In the genomic region with DNA sequence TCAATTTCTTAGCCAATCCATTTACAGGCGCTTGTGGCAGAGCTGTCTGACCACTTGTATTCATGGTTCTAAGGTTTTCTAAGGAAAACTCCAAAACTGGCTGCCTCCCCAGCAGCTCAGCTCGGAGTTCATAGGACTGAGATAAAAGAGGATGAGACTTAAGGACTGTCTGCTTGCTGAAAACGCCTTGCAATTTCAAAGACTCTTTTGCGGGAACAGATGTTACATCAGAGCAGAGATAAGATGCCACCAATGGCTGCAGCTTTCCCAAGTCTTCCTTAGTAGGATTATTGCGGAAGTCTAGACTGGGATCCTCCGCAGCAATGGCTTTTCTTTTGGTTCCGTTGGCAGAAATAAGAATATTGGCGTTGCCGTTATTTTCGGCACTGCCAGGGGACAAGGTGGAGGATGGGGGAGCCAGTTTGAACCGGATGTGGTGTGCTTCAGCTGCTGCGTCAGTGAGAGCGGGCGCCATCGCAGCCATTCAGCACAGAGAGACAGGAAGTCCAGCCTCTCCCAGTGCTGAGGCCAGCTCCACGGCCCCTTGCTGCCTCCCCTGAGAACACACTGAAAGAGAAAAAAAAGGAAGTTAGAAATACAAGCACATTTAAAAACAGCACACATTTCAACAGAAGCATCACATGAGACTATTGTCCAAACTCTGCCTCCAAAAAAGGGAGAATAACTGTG, we compare ENCODE assay signal across 10 mouse cellular contexts. TPM values are rescaled to one million over a fixed set of nuclear protein-coding genes. Genes with fewer than 3 reads are reported as not detected.
DNase-seq lines count a peak whose midpoint lies in the region; ATAC-seq and TF ChIP-seq lines count a peak whose summit lies in the region.
"Had no signal": no experiment of that assay in that cellular context is flagged by ENCODE, and none has a peak within 500 bp of the region (broad histone marks: within the 10 kb centered on the region; RNA-seq: fewer than 3 reads in every experiment).

No protein-coding gene starts in this region.

- peak overlapping the region; percentile 4; the same call in 1 of the 2 replicates for H3K27ac ChIP-seq in hindbrain, embryonic 13.5 days
- no peak overlapping the region for H3K27ac ChIP-seq in hindbrain, postnatal 0 days
- peak overlapping the region; percentile 52; the same call in 1 of the 2 replicates for H3K27ac ChIP-seq in heart, postnatal 0 days (ENCODE audit: low read depth)
- peak overlapping the region; percentile 90 for H3K27ac ChIP-seq in liver, postnatal 0 days (ENCODE audit: low read depth)
- H3K27ac ChIP-seq in neural tube, embryonic 15.5 days (replicated peaks) = no peak overlapping the region
- H3K27ac ChIP-seq: lung, embryonic 15.5 days had no signal

- TF ChIP-seq CTCF in hindbrain, postnatal 0 days (IDR thresholded peaks at IDR 0.05; ENCODE audit: low read depth) = no peak
- no peak for TF ChIP-seq CTCF in heart, postnatal 0 days (IDR thresholded peaks at IDR 0.05; ENCODE audit: low read depth)
- TF ChIP-seq CTCF in liver, postnatal 0 days (IDR thresholded peaks at IDR 0.05; ENCODE audit: low read depth) = no peak

- H3K9ac ChIP-seq in hindbrain, embryonic 13.5 days = no peak overlapping the region
- no peak overlapping the region for H3K9ac ChIP-seq in hindbrain, postnatal 0 days (replicated peaks; ENCODE audit: low read length)
- no peak overlapping the region for H3K9ac ChIP-seq in heart, postnatal 0 days (replicated peaks; ENCODE audit: low read depth, low read length)
- H3K9ac ChIP-seq in liver, postnatal 0 days (replicated peaks) = peak overlapping the region; percentile 34; the same call in 1 of the 2 replicates
- no peak overlapping the region for H3K9ac ChIP-seq in neural tube, embryonic 15.5 days (replicated peaks)
- H3K9ac ChIP-seq: lung, embryonic 15.5 days had no signal

- WGBS in hindbrain, embryonic 13.5 days = 90% methylated on average over 16 of the region's 16 CpGs
- WGBS in hindbrain, postnatal 0 days = 84% methylated on average over 16 of the region's 16 CpGs
- 75% methylated on average over 16 of the region's 16 CpGs for WGBS in heart, postnatal 0 days
- WGBS in liver, postnatal 0 days (ENCODE audit: insufficient replicate concordance) = 29% methylated on average over 16 of the region's 16 CpGs
- WGBS in neural tube, embryonic 15.5 days = 89% methylated on average over 16 of the region's 16 CpGs

- H3K4me1 ChIP-seq in hindbrain, embryonic 13.5 days (replicated peaks) = no peaks in the 10 kb centered on the region
- H3K4me1 ChIP-seq in hindbrain, postnatal 0 days (ENCODE audit: insufficient read depth, low read length) = no peaks in the 10 kb centered on the region
- peaks cover 4% of the 10 kb centered on the region; the same call in 1 of the 2 replicates for H3K4me1 ChIP-seq in heart, postnatal 0 days (ENCODE audit: control insufficient read depth, insufficient read depth)
- H3K4me1 ChIP-seq in liver, postnatal 0 days (ENCODE audit: insufficient read depth) = peaks cover 12% of the 10 kb centered on the region
- H3K4me1 ChIP-seq in neural tube, embryonic 15.5 days = peaks cover 9% of the 10 kb centered on the region; the same call in 1 of the 2 replicates
- H3K4me1 ChIP-seq: lung, embryonic 15.5 days had no signal

- no peak overlapping the region for H3K4me3 ChIP-seq in hindbrain, embryonic 13.5 days
- no peak overlapping the region for H3K4me3 ChIP-seq in hindbrain, postnatal 0 days (ENCODE audit: low read length)
- no peak overlapping the region; the same call in 1 of the 2 replicates for H3K4me3 ChIP-seq in heart, postnatal 0 days (ENCODE audit: low read depth, low read length)
- H3K4me3 ChIP-seq in liver, postnatal 0 days (ENCODE audit: low read depth, low read length) = peak overlapping the region; percentile 33
- H3K4me3 ChIP-seq in neural tube, embryonic 15.5 days (replicated peaks) = no peak overlapping the region
- H3K4me3 ChIP-seq: lung, embryonic 15.5 days had no signal

- H3K27me3 ChIP-seq in hindbrain, embryonic 13.5 days = no peaks in the 10 kb centered on the region
- H3K27me3 ChIP-seq in hindbrain, postnatal 0 days (ENCODE audit: insufficient read depth, low read length) = no peaks in the 10 kb centered on the region
- H3K27me3 ChIP-seq in heart, postnatal 0 days (ENCODE audit: control insufficient read depth, insufficient read depth, low read length) = no peaks in the 10 kb centered on the region
- H3K27me3 ChIP-seq in liver, postnatal 0 days (ENCODE audit: insufficient read depth, low read length) = no peaks in the 10 kb centered on the region
- H3K27me3 ChIP-seq in neural tube, embryonic 15.5 days (replicated peaks) = no peaks in the 10 kb centered on the region
- H3K27me3 ChIP-seq: lung, embryonic 15.5 days; Patski had no signal

- ATAC-seq in hindbrain, embryonic 13.5 days (ENCODE audit: low FRiP score) = no peak
- no peak for ATAC-seq in hindbrain, postnatal 0 days
- ATAC-seq in heart, postnatal 0 days (ENCODE audit: insufficient read depth, low read depth) = no peak
- peak; percentile 95 for ATAC-seq in liver, postnatal 0 days
- ATAC-seq in neural tube, embryonic 15.5 days (ENCODE audit: low FRiP score) = no peak
- ATAC-seq: Patski had no signal

- DNase-seq in hindbrain, postnatal 0 days (ENCODE audit: low spot score) = no peak
- peak; percentile 81 for DNase-seq in ZHBTc4 (ENCODE audit: low read depth, low spot score)
- DNase-seq in heart, postnatal 0 days (ENCODE audit: low spot score) = no peak
- peak; percentile 78 for DNase-seq in liver, postnatal 0 days
- DNase-seq in spleen, postnatal 14 days (ENCODE audit: low spot score in 2 of 2) = peak; percentile 52 to 63
- no peak for DNase-seq in cerebellum, adult 18-20 months

- no peak overlapping the region for H3K4me2 ChIP-seq in hindbrain, embryonic 13.5 days
- no peak overlapping the region for H3K4me2 ChIP-seq in hindbrain, postnatal 0 days (ENCODE audit: low read depth, low read length)
- no peak overlapping the region for H3K4me2 ChIP-seq in heart, postnatal 0 days (ENCODE audit: low read depth, low read length)
- peak overlapping the region; percentile 42 for H3K4me2 ChIP-seq in liver, postnatal 0 days (ENCODE audit: low read depth, low read length)
- no peak overlapping the region for H3K4me2 ChIP-seq in neural tube, embryonic 15.5 days
- H3K4me2 ChIP-seq: lung, embryonic 15.5 days had no signal

- H3K9me3 ChIP-seq in hindbrain, embryonic 13.5 days = no peaks in the 10 kb centered on the region
- H3K9me3 ChIP-seq in hindbrain, postnatal 0 days (ENCODE audit: low read length) = no peaks in the 10 kb centered on the region
- no peaks in the 10 kb centered on the region for H3K9me3 ChIP-seq in heart, postnatal 0 days (replicated peaks; ENCODE audit: control insufficient read depth, low read length)
- H3K9me3 ChIP-seq in liver, postnatal 0 days (ENCODE audit: low read length) = no peaks in the 10 kb centered on the region
- H3K9me3 ChIP-seq in neural tube, embryonic 15.5 days (replicated peaks) = no peaks in the 10 kb centered on the region
- H3K9me3 ChIP-seq: lung, embryonic 15.5 days had no signal

- H3K36me3 ChIP-seq in hindbrain, embryonic 13.5 days = peaks cover 21% of the 10 kb centered on the region
- peaks cover 15% of the 10 kb centered on the region; the same call in 1 of the 2 replicates for H3K36me3 ChIP-seq in hindbrain, postnatal 0 days (ENCODE audit: insufficient read depth, low read length)
- H3K36me3 ChIP-seq in heart, postnatal 0 days (replicated peaks; ENCODE audit: control insufficient read depth, insufficient read depth, low read length) = peaks cover 22% of the 10 kb centered on the region
- H3K36me3 ChIP-seq in liver, postnatal 0 days (replicated peaks; ENCODE audit: insufficient read depth, low read length) = peaks cover 25% of the 10 kb centered on the region
- H3K36me3 ChIP-seq in neural tube, embryonic 15.5 days = peaks cover 15% of the 10 kb centered on the region

- TF ChIP-seq EP300 in heart, postnatal 0 days (IDR thresholded peaks at IDR 0.05; ENCODE audit: low read depth) = no peak
- no peak for TF ChIP-seq EP300 in liver, postnatal 0 days (IDR thresholded peaks at IDR 0.05; ENCODE audit: low read depth)

RNA-seq across cellular contexts. Expression of gene Kansl1, which starts 43.8 kb away (rescaled TPM):
- polyA plus RNA-seq in hindbrain, embryonic 13.5 days (2015; fragmentation: Nextera tagmentation; extraction: Ambion mirVana) = 27.9 and 29.8 TPM in 2 replicates
- total RNA-seq in hindbrain, postnatal 0 days (2014; rRNA removed) = 54.9 and 75.5 TPM in 2 replicates
- polyA plus RNA-seq in hindbrain, postnatal 0 days (2015; fragmentation: Nextera tagmentation; extraction: Ambion mirVana) = 17.9 and 19.0 TPM in 2 replicates
- 33.5 and 34.7 TPM in 2 replicates for total RNA-seq in heart, postnatal 0 days (2014; rRNA removed; ENCODE audit: low replicate concordance)
- 7.5 and 8.3 TPM in 2 replicates for polyA plus RNA-seq in heart, postnatal 0 days (2015; fragmentation: Nextera tagmentation; extraction: Ambion mirVana)
- polyA plus RNA-seq in liver, postnatal 0 days (2015; fragmentation: Nextera tagmentation; extraction: Ambion mirVana) = 3.8 and 4.1 TPM in 2 replicates
- 23.1 and 23.3 TPM in 2 replicates for polyA plus RNA-seq in neural tube, embryonic 15.5 days (2015; fragmentation: Nextera tagmentation; extraction: Ambion mirVana)

Comparison
In these comparisons a context has a peak if more than half of its experiments do, and no peak if none do; other contexts are left out.
1. H3K27ac ChIP-seq: peak in hindbrain, embryonic 13.5 days (single experiment), heart, postnatal 0 days (single experiment) and liver, postnatal 0 days (single experiment); none in hindbrain, postnatal 0 days (single experiment) and neural tube, embryonic 15.5 days (single experiment).
2. DNase-seq: peak in ZHBTc4 (single experiment), liver, postnatal 0 days (single experiment) and spleen, postnatal 14 days (2 of 2); none in hindbrain, postnatal 0 days (single experiment), heart, postnatal 0 days (single experiment) and cerebellum, adult 18-20 months (0 of 2).